In genomic region chr5:64805131-64805872, GRCm38 (mm10) we compare ENCODE assay signal across 9 mouse cellular contexts. TPM values are rescaled to one million over a fixed set of nuclear protein-coding genes. Genes with fewer than 3 reads are reported as not detected.
A peak's percentile ranks its signal among the peaks of the same experiment; 100 is the strongest.
DNase-seq lines count a peak whose midpoint lies in the region; ATAC-seq and TF ChIP-seq lines count a peak whose summit lies in the region.
"Had no signal": no experiment of that assay in that cellular context is flagged by ENCODE, and none has a peak within 500 bp of the region (broad histone marks: within the 10 kb centered on the region; RNA-seq: fewer than 3 reads in every experiment).

No protein-coding gene starts in this region.

- WGBS in heart, adult 2 months = 10% methylated on average over 7 of the region's 7 CpGs
- 3% methylated on average over 7 of the region's 7 CpGs for WGBS in forebrain, embryonic 15.5 days
- WGBS in liver, embryonic 16.5 days (ENCODE audit: insufficient replicate concordance) = 16% methylated on average over 7 of the region's 7 CpGs

- peaks cover 17% of the 10 kb centered on the region for H3K36me3 ChIP-seq in heart, adult 2 months (ENCODE audit: control insufficient read depth, insufficient read depth, low read length)
- H3K36me3 ChIP-seq in forebrain, embryonic 15.5 days = no peaks in the 10 kb centered on the region
- H3K36me3 ChIP-seq in liver, embryonic 16.5 days (ENCODE audit: control insufficient read depth, insufficient read depth) = peaks cover 19% of the 10 kb centered on the region

- H3K9me3 ChIP-seq in forebrain, embryonic 15.5 days = no peaks in the 10 kb centered on the region
- no peaks in the 10 kb centered on the region for H3K9me3 ChIP-seq in liver, embryonic 16.5 days (replicated peaks; ENCODE audit: control insufficient read depth, low read length)

- no peak for DNase-seq in heart, adult 2 months
- no peak for DNase-seq in heart, postnatal 10 days
- DNase-seq in urinary bladder, postnatal 25 days (ENCODE audit: low spot score) = no peak
- DNase-seq in urinary bladder, postnatal 14 days (ENCODE audit: low spot score) = no peak
- DNase-seq in urinary bladder, postnatal 4 days (ENCODE audit: low spot score in 2 of 2) = no peak

- peaks cover 1% of the 10 kb centered on the region; the same call in 1 of the 2 replicates for H3K79me2 ChIP-seq in heart, adult 2 months (replicated peaks; ENCODE audit: control insufficient read depth, insufficient read depth, low read length)

- H3K27ac ChIP-seq in heart, adult 2 months = peak overlapping the region; percentile 99
- peak overlapping the region; percentile 87 for H3K27ac ChIP-seq in forebrain, embryonic 15.5 days (replicated peaks)
- peak overlapping the region; percentile 81 for H3K27ac ChIP-seq in liver, embryonic 16.5 days (ENCODE audit: low read length)

- peak overlapping the region; percentile 81 for H3K9ac ChIP-seq in heart, adult 2 months (ENCODE audit: low read depth, low read length)
- H3K9ac ChIP-seq in forebrain, embryonic 15.5 days (replicated peaks) = peak overlapping the region; percentile 34
- peak overlapping the region; percentile 73 for H3K9ac ChIP-seq in liver, embryonic 16.5 days (ENCODE audit: low read depth, low read length)

- H3K4me3 ChIP-seq in heart, adult 2 months = peak overlapping the region; percentile 58
- peak overlapping the region; percentile 30 for H3K4me3 ChIP-seq in forebrain, embryonic 15.5 days
- H3K4me3 ChIP-seq in liver, embryonic 16.5 days (ENCODE audit: low read depth, low read length) = peak overlapping the region; percentile 71

- intact Hi-C loops in heart, adult 2 months (cut with DNase I) = no loop called here
- intact Hi-C loops in heart, postnatal 10 days (cut with DNase I) = loop anchor here (2.0 kb wide), 1 partner anchor 299 kb away; no protein-coding TSS in a partner anchor

- no peak for TF ChIP-seq EP300 in heart, adult 2 months (IDR thresholded peaks at IDR 0.05; ENCODE audit: insufficient read depth, low read depth, low read length)

- H3K4me2 ChIP-seq in forebrain, embryonic 15.5 days (replicated peaks) = peak overlapping the region; percentile 37
- peak overlapping the region; percentile 76 for H3K4me2 ChIP-seq in liver, embryonic 16.5 days (ENCODE audit: low read depth, low read length)

- TF ChIP-seq CTCF in heart, adult 2 months (IDR thresholded peaks at IDR 0.05) = no peak

- H3K27me3 ChIP-seq in heart, adult 2 months (ENCODE audit: control insufficient read depth, insufficient read depth, low read length) = no peaks in the 10 kb centered on the region
- H3K27me3 ChIP-seq in forebrain, embryonic 15.5 days = no peaks in the 10 kb centered on the region
- H3K27me3 ChIP-seq in liver, embryonic 16.5 days (ENCODE audit: control insufficient read depth, insufficient read depth, low read depth, low read length) = peaks cover 9% of the 10 kb centered on the region
- H3K27me3 ChIP-seq: CH12.LX had no signal

- peaks cover 15% of the 10 kb centered on the region for H3K4me1 ChIP-seq in heart, adult 2 months (ENCODE audit: control insufficient read depth, insufficient read depth, low read length)
- peaks cover 53% of the 10 kb centered on the region for H3K4me1 ChIP-seq in forebrain, embryonic 15.5 days
- H3K4me1 ChIP-seq in liver, embryonic 16.5 days (ENCODE audit: control insufficient read depth, low read depth, low read length) = peaks cover 54% of the 10 kb centered on the region

- 0 out of 2 replicates have a peak, but pooled peaks have one; percentile 21 for TF ChIP-seq POLR2A in heart, adult 2 months (IDR thresholded peaks at IDR 0.05; ENCODE audit: insufficient read depth, low read depth, low read length)

- peak; percentile 7 for ATAC-seq in CD4-positive, CD25-positive, alpha-beta regulatory T cell, adult 4 months
- ATAC-seq in forebrain, embryonic 15.5 days (replicated peaks) = no peak
- ATAC-seq in liver, embryonic 16.5 days (ENCODE audit: low read depth) = no peak

RNA-seq across cellular contexts. Expression of gene Klf3, which starts 2.1 kb away (rescaled TPM):
- total RNA-seq in heart, adult 2 months (2021) = 10 to 100 TPM; 41.4 to 46.6 TPM
- 34.3 and 41.8 TPM in 2 replicates for polyA plus RNA-seq in heart, adult 2 months (2012; rRNA removed)
- total RNA-seq in heart, postnatal 10 days (2021) = 10 to 100 TPM; 78.9 to 81.0 TPM
- polyA plus RNA-seq in CD4-positive, CD25-positive, alpha-beta regulatory T cell, adult 4 months (2017; shearing (Covaris generic)) = 10 to 100 TPM; 81.0 to 99.7 TPM
- polyA plus RNA-seq in forebrain, embryonic 15.5 days (2015; fragmentation: Nextera tagmentation; extraction: Ambion mirVana) = 33.0 and 34.0 TPM in 2 replicates
- polyA plus RNA-seq in liver, embryonic 16.5 days (2015; fragmentation: Nextera tagmentation; extraction: Ambion mirVana) = 77.7 and 88.9 TPM in 2 replicates
